Mouse (Mus musculus) megakaryocyte, embryonic 14.5 days (primary cell): Measurements from ENCODE around the gene St3gal3.

Source experiments
- FLI1 ChIP-seq: IDR thresholded peaks from 2 replicates; pipeline ENCODE4 v1.6.1; 2012; ENCODE audit warnings: low read length, inconsistent platforms, mixed read lengths
- GATA1 ChIP-seq: IDR thresholded peaks from 3 replicates; pipeline ENCODE4 v1.6.1; 2012; ENCODE audit warnings: mixed read lengths, low read length, inconsistent platforms, borderline replicate concordance

DNA sequence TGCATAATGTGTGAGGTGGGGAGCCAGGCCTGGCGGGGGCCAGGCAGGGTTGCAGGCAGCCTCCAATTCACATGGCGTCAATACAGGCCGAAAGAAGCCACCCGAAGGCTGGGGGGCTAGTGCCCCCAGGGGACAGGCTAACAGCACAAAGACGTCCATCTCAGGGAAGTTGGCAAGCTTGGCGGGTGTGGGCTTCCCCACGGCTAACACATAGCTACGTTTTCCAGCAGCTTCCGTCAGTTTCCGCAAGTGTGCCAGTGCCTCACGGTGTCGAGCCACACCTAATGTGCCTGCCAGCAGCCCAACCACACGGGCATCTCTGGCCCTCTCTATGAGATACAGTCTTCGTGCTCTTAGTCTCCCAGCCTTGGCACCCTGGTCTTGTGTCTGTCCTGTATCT lies 244.7 kb downstream of the St3gal3 start:
- TF ChIP-seq FLI1 (no peak), GATA1 (no peak)
